Mouse (Mus musculus) heart, postnatal 0 days (tissue): ENCODE results near the gene Pter. TPM values are rescaled to one million over a fixed set of nuclear protein-coding genes. Genes with fewer than 3 reads are reported as not detected.
A peak's percentile ranks its signal among the peaks of the same experiment; 100 is the strongest.

Experiments used
- ATAC-seq: fragments of 200-750 bp; cut with Nextera tagmentation; 2 replicates; pipeline ENCODE4 v1.8.0; 2017; ENCODE audit warnings: low read depth, moderate number of reproducible peaks, moderate library complexity; ENCODE audit not compliant: insufficient read depth
- DNase-seq: peaks from one replicate; pipeline ENCODE4 v3.0.0-alpha.2; 2016; ENCODE audit warnings: low spot score
- H3K27ac ChIP-seq: fragments of 300-500 bp; sonication (generic); 2 replicates; pipeline ENCODE4 v1.5.1; 2014; ENCODE audit warnings: low read depth, mild to moderate bottlenecking
- H3K27me3 ChIP-seq: fragments of 300-500 bp; sonication (generic); 2 replicates; pipeline ENCODE4 v1.6.1; 2014; ENCODE audit warnings: low read length, mixed read lengths; ENCODE audit not compliant: control insufficient read depth, insufficient read depth
- H3K36me3 ChIP-seq: fragments of 300-500 bp; sonication (generic); replicated peaks from 2 replicates; pipeline ENCODE4 v1.6.1; 2014; ENCODE audit warnings: low read length, mixed read lengths; ENCODE audit not compliant: control insufficient read depth, insufficient read depth
- H3K4me1 ChIP-seq: fragments of 300-500 bp; sonication (generic); 2 replicates; pipeline ENCODE4 v1.6.1; 2014; ENCODE audit warnings: antibody characterized with exemption; ENCODE audit not compliant: control insufficient read depth, insufficient read depth
- H3K4me2 ChIP-seq: fragments of 300-500 bp; sonication (generic); 2 replicates; pipeline ENCODE4 v1.6.1; 2014; ENCODE audit warnings: low read depth, mild to moderate bottlenecking, low read length, moderate library complexity
- H3K4me3 ChIP-seq: fragments of 300-500 bp; sonication (generic); 2 replicates; pipeline ENCODE4 v1.5.1; 2014; ENCODE audit warnings: low read depth, low read length
- H3K9ac ChIP-seq: fragments of 300-500 bp; sonication (generic); replicated peaks from 2 replicates; pipeline ENCODE4 v1.6.1; 2014; ENCODE audit warnings: low read depth, low read length, mixed read lengths
- H3K9me3 ChIP-seq: fragments of 300-500 bp; sonication (generic); replicated peaks from 2 replicates; pipeline ENCODE4 v1.6.1; 2016; ENCODE audit warnings: low read length; ENCODE audit not compliant: control insufficient read depth
- CTCF ChIP-seq: IDR thresholded peaks from 2 replicates; pipeline ENCODE4 v1.5.1; 2016; ENCODE audit warnings: antibody characterized with exemption, control low read depth, low read depth
- EP300 ChIP-seq: IDR thresholded peaks from 2 replicates; pipeline ENCODE4 v1.6.1; 2016; ENCODE audit warnings: antibody characterized with exemption, low read depth
- WGBS: fragments of 180-500 bp; shearing (Covaris S2); extraction: QIAGEN DNeasy Blood & Tissue Kit; methylation state at CpG from one replicate; pipeline ENCODE4 v1.1.7; 2014; 5-methylcytosine and 5-hydroxymethylcytosine counted together
- polyA plus RNA-seq: library from polyadenylated mRNA; unstranded; fragments of >200 nt; fragmentation: Nextera tagmentation; extraction: Ambion mirVana; gene quantifications from 2 replicates; pipeline ENCODE4 v1.2.1, GENCODE M21; 2015
- total RNA-seq: library from RNA; depleted of rRNA; stranded (reverse); fragments of >200 nt; gene quantifications from 2 replicates; pipeline ENCODE4 v1.2.3, GENCODE M21; 2014; ENCODE audit warnings: low replicate concordance

Gene Pter
- total and polyA plus RNA-seq, 2 experiments from 2014 or later = 11.7 to 14.6 TPM

- no peak overlapping the region for H3K27ac ChIP-seq
- ATAC-seq (no peak), DNase-seq (no peak)
- no peaks in the 10 kb centered on the region for H3K9me3 ChIP-seq
- H3K27me3 ChIP-seq = peaks cover 26% of the 10 kb centered on the region
- 23% methylated on average over 18 of the region's 18 CpGs for WGBS
- TF ChIP-seq EP300 (no peak), CTCF (no peak)
- H3K9ac ChIP-seq = no peak overlapping the region
- peaks cover 24% of the 10 kb centered on the region for H3K4me1 ChIP-seq
- peak overlapping the region; percentile 99 for H3K4me2 ChIP-seq
- H3K36me3 ChIP-seq = no peaks in the 10 kb centered on the region
- H3K4me3 ChIP-seq = peak overlapping the region; percentile 62
These were observed 85.6 kb downstream of the Pter start for GRCm38 (mm10) chr2:13009261-13009972.

DNA sequence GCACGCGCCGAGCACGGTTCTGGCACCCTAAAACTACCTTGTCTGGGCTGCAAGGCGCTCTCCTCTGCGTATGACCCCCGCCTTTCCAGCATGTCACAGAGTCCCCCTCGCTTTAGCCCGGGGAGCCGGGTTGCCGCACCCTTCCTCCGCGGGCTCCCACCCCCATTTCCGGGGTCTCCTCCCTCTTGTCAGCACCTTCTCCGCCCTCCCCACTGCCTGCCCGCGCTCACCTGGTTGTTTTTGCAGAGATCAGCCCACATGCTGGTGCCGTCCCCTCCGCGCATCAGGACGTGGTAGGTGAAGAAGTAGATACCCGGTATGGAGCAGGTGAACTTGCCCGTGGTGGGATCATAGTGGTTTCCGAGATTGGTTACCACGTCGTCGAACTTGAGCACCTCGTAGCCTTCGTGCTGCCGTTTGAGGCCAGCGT lies 86.2 kb downstream of the Pter start:
- no peaks in the 10 kb centered on the region for H3K9me3 ChIP-seq
- peaks cover 26% of the 10 kb centered on the region for H3K27me3 ChIP-seq
- no peak overlapping the region for H3K27ac ChIP-seq
- H3K4me1 ChIP-seq = peaks cover 24% of the 10 kb centered on the region
- no peak overlapping the region; the same call in 1 of the 2 replicates for H3K9ac ChIP-seq
- no peak for DNase-seq
- no peak for ATAC-seq
- no peaks in the 10 kb centered on the region for H3K36me3 ChIP-seq
- WGBS = 6% methylated on average over 31 of the region's 31 CpGs
- no peak for TF ChIP-seq CTCF
- TF ChIP-seq EP300 = no peak
- peak overlapping the region; percentile 99 for H3K4me2 ChIP-seq
- peak overlapping the region; percentile 62 for H3K4me3 ChIP-seq

DNA sequence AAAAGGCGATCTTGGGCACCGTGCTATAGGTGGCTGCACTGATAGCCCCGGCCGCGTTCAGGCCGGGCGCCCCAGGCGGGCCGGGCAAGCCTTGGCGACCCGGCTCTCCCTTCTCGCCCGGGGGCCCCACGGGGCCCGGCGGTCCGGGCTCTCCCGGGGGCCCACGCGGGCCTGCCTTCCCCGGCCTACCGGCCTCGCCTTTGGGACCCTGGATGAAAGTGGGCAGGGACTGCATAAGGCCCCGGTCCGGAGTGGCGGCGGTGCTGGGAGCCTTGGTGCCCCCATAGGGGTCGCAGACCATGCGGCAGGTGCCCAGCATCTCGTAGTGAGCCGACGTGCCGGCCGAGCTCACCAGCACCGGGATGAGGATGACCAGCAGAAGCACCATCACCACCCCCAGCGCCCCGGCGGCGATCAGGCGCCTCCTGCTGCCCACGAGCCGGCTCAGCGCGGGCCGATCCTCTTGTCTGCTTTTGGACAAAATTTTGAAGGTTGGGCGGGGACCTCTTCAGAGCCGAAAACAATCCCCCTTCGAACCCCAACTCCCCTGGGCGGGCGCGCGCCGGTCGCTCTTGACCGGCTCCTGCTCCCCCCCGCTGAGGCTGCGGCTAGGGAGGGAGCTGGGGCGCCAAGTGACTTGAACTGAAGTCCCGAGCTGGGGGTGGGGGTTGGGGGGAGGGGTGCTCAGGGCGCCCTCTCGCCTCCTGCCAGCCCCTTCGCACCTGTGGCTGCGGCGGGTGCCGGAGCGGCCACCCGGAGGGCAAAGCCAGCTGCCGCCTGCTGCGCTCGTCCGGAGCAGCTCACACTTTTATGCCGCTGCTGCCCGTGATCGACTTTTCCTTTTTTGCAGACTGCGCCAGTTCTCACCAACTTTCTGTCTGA lies 86.9 kb downstream of the Pter start:
- DNase-seq (no peak), ATAC-seq (peak; percentile 77)
- Histone ChIP-seq H3K4me1 (peaks cover 24% of the 10 kb centered on the region), H3K4me2 (peak overlapping the region; percentile 99), H3K4me3 (peak overlapping the region; percentile 62), H3K9me3 (no peaks in the 10 kb centered on the region), H3K36me3 (no peaks in the 10 kb centered on the region), H3K9ac (peak overlapping the region; percentile 40; the same call in 1 of the 2 replicates), H3K27ac (no peak overlapping the region), H3K27me3 (peaks cover 26% of the 10 kb centered on the region)
- WGBS = under 1% methylated on average over 69 of the region's 75 CpGs
- TF ChIP-seq EP300 = no peak
- peak; percentile 33; the same call in 1 of the 2 replicates for TF ChIP-seq CTCF

DNA sequence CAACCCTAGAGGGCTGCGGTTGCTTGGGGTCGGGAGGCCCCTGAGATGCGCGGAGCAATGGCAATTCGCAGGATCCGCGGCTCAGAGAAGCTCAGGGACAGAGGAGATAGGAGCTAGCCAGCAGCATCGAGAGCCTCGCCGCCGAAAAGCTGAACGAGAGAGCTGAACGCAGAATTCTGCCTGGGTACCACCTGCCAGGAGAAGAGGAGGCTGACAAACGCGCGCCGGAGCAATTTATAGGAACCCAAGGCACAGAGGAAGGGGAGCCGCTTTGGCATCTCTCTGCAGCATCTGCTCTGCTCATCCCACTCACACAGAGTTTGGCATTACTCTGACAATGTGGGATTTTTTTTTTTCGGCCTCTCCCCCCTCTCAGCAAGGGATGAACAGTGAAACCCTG lies 87.6 kb downstream of the Pter start, which contains the start of gene C1ql3:
C1ql3 (minus strand) TSS at position 335 of the 400 bp plus-strand sequence.
- H3K4me1 ChIP-seq = peaks cover 24% of the 10 kb centered on the region
- H3K4me2 ChIP-seq = peak within 1 kb of the TSS; percentile 99
- H3K27me3 ChIP-seq = peaks cover 26% of the 10 kb centered on the region
- H3K9me3 ChIP-seq = no peaks in the 10 kb centered on the region
- DNase-seq = no peak
- no peak within 1 kb of the TSS for H3K27ac ChIP-seq
- TF ChIP-seq CTCF (no peak), EP300 (no peak)
- ATAC-seq = no peak
- H3K4me3 ChIP-seq = peak within 1 kb of the TSS; percentile 62
- H3K9ac ChIP-seq = peak within 1 kb of the TSS; percentile 40; the same call in 1 of the 2 replicates
- WGBS = 2% methylated on average over 19 of the region's 19 CpGs
- H3K36me3 ChIP-seq = no peaks in the 10 kb centered on the region

DNA sequence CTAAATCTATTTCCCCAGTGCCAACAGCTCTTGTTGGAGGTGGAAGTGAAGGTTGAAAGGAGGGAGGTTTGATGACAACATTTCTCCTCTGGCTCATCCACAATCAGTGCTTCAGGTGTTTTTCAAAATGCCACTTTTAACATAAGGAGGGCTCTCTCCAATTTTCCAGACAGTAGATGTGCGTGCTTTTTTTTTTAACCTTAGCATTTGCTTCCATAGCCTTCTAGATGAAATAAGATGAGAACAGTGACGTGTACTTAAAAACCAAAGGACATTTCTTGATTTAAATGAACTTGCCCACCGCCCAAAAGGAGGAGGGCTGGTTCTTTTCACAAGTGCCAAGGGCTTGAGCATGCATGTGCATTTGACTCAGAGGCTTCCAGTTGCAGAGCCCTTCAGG lies 88.1 kb downstream of the Pter start:
- Histone ChIP-seq H3K4me3 (no peak overlapping the region), H3K9me3 (no peaks in the 10 kb centered on the region), H3K27ac (no peak overlapping the region), H3K4me1 (peaks cover 24% of the 10 kb centered on the region), H3K4me2 (peak overlapping the region; percentile 99), H3K27me3 (peaks cover 26% of the 10 kb centered on the region), H3K36me3 (no peaks in the 10 kb centered on the region), H3K9ac (no peak overlapping the region)
- ATAC-seq = no peak
- DNase-seq = no peak
- no peak for TF ChIP-seq CTCF
- WGBS = 86% methylated on average over 3 of the region's 3 CpGs
